Mouse (Mus musculus): ENCODE measurements around the gene Fnbp1.

Gene Fnbp1

GRCm38 (mm10) chr2:31053426-31053825, 88.4 kb downstream of the Fnbp1 start:
- in situ Hi-C loops (cut with MboI; ENCODE audit: unreplicated experiment in 2 of 2): no loop called here

GRCm38 (mm10) chr2:31052441-31052840, 89.4 kb downstream of the Fnbp1 start:
- in situ Hi-C loops (cut with MboI; ENCODE audit: unreplicated experiment in 2 of 2): no loop called here

GRCm38 (mm10) chr2:31048037-31048436, 93.8 kb downstream of the Fnbp1 start:
- in situ Hi-C loops (cut with MboI; ENCODE audit: unreplicated experiment in 2 of 2): no loop called here

GRCm38 (mm10) chr2:31043856-31044255, 98.0 kb downstream of the Fnbp1 start:
- in situ Hi-C loops (cut with MboI; ENCODE audit: unreplicated experiment in 2 of 2): no loop called here

GRCm38 (mm10) chr2:31042881-31043280, 98.9 kb downstream of the Fnbp1 start:
- in situ Hi-C loops (cut with MboI; ENCODE audit: unreplicated experiment in 2 of 2): no loop called here

GRCm38 (mm10) chr2:31041386-31041785, 100.4 kb downstream of the Fnbp1 start:
- in situ Hi-C loops (cut with MboI; ENCODE audit: unreplicated experiment in 2 of 2): no loop called here

- in situ Hi-C loops (cut with MboI; ENCODE audit: unreplicated experiment in 2 of 2): no loop called here
Measured at GRCm38 (mm10) chr2:31040487-31040886, 101.3 kb downstream of the Fnbp1 start.

- in situ Hi-C loops (cut with MboI; ENCODE audit: unreplicated experiment in 2 of 2): no loop called here
Measured at GRCm38 (mm10) chr2:31040043-31040442, 101.8 kb downstream of the Fnbp1 start.

GRCm38 (mm10) chr2:31036811-31037210, 105.0 kb downstream of the Fnbp1 start:
- in situ Hi-C loops (cut with MboI; ENCODE audit: unreplicated experiment in 2 of 2): no loop called here

GRCm38 (mm10) chr2:31031972-31032371, 109.8 kb downstream of the Fnbp1 start:
- in situ Hi-C loops (cut with MboI; ENCODE audit: unreplicated experiment in 2 of 2): no loop called here

GRCm38 (mm10) chr2:31026642-31027041, 115.2 kb downstream of the Fnbp1 start:
- in situ Hi-C loops (cut with MboI; ENCODE audit: unreplicated experiment in 2 of 2): loop anchor here (5.0 to 10.0 kb wide), 3 partner anchors 121 to 268 kb away; partner anchors contain the start of gene Gpr107 (in 1 of the 2)

GRCm38 (mm10) chr2:31025458-31025857, 116.3 kb downstream of the Fnbp1 start:
- in situ Hi-C loops (cut with MboI; ENCODE audit: unreplicated experiment in 2 of 2): loop anchor here (5.0 to 10.0 kb wide), 3 partner anchors 122 to 269 kb away; partner anchors contain the start of gene Gpr107 (in 1 of the 2)

- in situ Hi-C loops (cut with MboI; ENCODE audit: unreplicated experiment in 2 of 2): loop anchor here (5.0 to 10.0 kb wide), 3 partner anchors 123 to 270 kb away; partner anchors contain the start of gene Gpr107 (in 1 of the 2)
Measured at GRCm38 (mm10) chr2:31024618-31025370, 117.0 kb downstream of the Fnbp1 start.

- in situ Hi-C loops (cut with MboI; ENCODE audit: unreplicated experiment in 2 of 2): loop anchor here (10.0 kb wide), 1 partner anchor 271 kb away; no protein-coding TSS in a partner anchor
Measured at GRCm38 (mm10) chr2:31023940-31024339, 117.9 kb downstream of the Fnbp1 start.

GRCm38 (mm10) chr2:31020202-31020601, 121.6 kb downstream of the Fnbp1 start:
- in situ Hi-C loops (cut with MboI; ENCODE audit: unreplicated experiment in 2 of 2): loop anchor here (10.0 kb wide), 1 partner anchor 275 kb away; no protein-coding TSS in a partner anchor

GRCm38 (mm10) chr2:31019011-31019410, 122.8 kb downstream of the Fnbp1 start:
- in situ Hi-C loops (cut with MboI; ENCODE audit: unreplicated experiment in 2 of 2): no loop called here

GRCm38 (mm10) chr2:31018519-31018918, 123.3 kb downstream of the Fnbp1 start:
- in situ Hi-C loops (cut with MboI; ENCODE audit: unreplicated experiment in 2 of 2): no loop called here

- in situ Hi-C loops (cut with MboI; ENCODE audit: unreplicated experiment in 2 of 2): no loop called here
Measured at GRCm38 (mm10) chr2:31017625-31018317, 124.0 kb downstream of the Fnbp1 start.

- in situ Hi-C loops (cut with MboI; ENCODE audit: unreplicated experiment in 2 of 2): no loop called here
Measured at GRCm38 (mm10) chr2:31013371-31014120, 128.3 kb downstream of the Fnbp1 start.

- in situ Hi-C loops (cut with MboI; ENCODE audit: unreplicated experiment in 2 of 2): no loop called here
Measured at GRCm38 (mm10) chr2:31007208-31007607, 134.6 kb downstream of the Fnbp1 start.

- in situ Hi-C loops (cut with MboI; ENCODE audit: unreplicated experiment in 2 of 2): no loop called here
Measured at GRCm38 (mm10) chr2:31006434-31006833, 135.4 kb downstream of the Fnbp1 start.
